Mouse (Mus musculus) lung, embryonic 15.5 days (tissue): ENCODE results near the gene Adamtsl4. TPM values are rescaled to one million over a fixed set of nuclear protein-coding genes. Genes with fewer than 3 reads are reported as not detected.
"Not testable (repeated sequence)": the region's sequence is repeated elsewhere in the genome, so short reads cannot be mapped to it uniquely, and the experiment has no call there.

ENCODE experiments used
- ATAC-seq: fragments of 200-750 bp; cut with Nextera tagmentation; 2 replicates; pipeline ENCODE4 v1.8.0; 2017; ENCODE audit warnings: moderate number of reproducible peaks, borderline replicate concordance; ENCODE audit not compliant: low FRiP score, low TSS enrichment; ENCODE audit errors: extremely low read depth
- H3K27ac ChIP-seq: fragments of 300-500 bp; sonication (generic); 2 replicates; pipeline ENCODE4 v1.5.1; 2015; ENCODE audit warnings: moderate library complexity, mild to moderate bottlenecking, inconsistent platforms
- H3K27me3 ChIP-seq: fragments of 300-500 bp; sonication (generic); 2 replicates; pipeline ENCODE4 v1.6.1; 2015; ENCODE audit warnings: inconsistent platforms
- H3K36me3 ChIP-seq: fragments of 300-500 bp; sonication (generic); 2 replicates; pipeline ENCODE4 v1.6.1; 2015; ENCODE audit warnings: inconsistent platforms
- H3K4me1 ChIP-seq: fragments of 300-500 bp; sonication (generic); 2 replicates; pipeline ENCODE4 v1.6.1; 2015; ENCODE audit warnings: inconsistent platforms
- H3K4me2 ChIP-seq: fragments of 300-500 bp; sonication (generic); 2 replicates; pipeline ENCODE4 v1.6.1; 2015; ENCODE audit warnings: inconsistent platforms, mild to moderate bottlenecking, moderate library complexity
- H3K4me3 ChIP-seq: fragments of 300-500 bp; sonication (generic); 2 replicates; pipeline ENCODE4 v1.5.1; 2015; ENCODE audit warnings: mild to moderate bottlenecking, inconsistent platforms
- H3K9ac ChIP-seq: fragments of 300-500 bp; sonication (generic); 2 replicates; pipeline ENCODE4 v1.6.1; 2015; ENCODE audit warnings: inconsistent platforms
- H3K9me3 ChIP-seq: fragments of 300-500 bp; sonication (generic); 2 replicates; pipeline ENCODE4 v1.6.1; 2016; ENCODE audit warnings: inconsistent platforms
- WGBS: fragments of 180-500 bp; shearing (Covaris S2); methylation state at CpG from one replicate; pipeline ENCODE4 v1.1.7; 2015; 5-methylcytosine and 5-hydroxymethylcytosine counted together
- polyA plus RNA-seq: library from polyadenylated mRNA; unstranded; fragments of >200 nt; fragmentation: Nextera tagmentation; extraction: Ambion mirVana; gene quantifications from 2 replicates; pipeline ENCODE4 v1.2.1, GENCODE M21; 2015

Adamtsl4 gene
- polyA plus RNA-seq, 1 experiment from 2014 or later, result 5.7 TPM

DNA sequence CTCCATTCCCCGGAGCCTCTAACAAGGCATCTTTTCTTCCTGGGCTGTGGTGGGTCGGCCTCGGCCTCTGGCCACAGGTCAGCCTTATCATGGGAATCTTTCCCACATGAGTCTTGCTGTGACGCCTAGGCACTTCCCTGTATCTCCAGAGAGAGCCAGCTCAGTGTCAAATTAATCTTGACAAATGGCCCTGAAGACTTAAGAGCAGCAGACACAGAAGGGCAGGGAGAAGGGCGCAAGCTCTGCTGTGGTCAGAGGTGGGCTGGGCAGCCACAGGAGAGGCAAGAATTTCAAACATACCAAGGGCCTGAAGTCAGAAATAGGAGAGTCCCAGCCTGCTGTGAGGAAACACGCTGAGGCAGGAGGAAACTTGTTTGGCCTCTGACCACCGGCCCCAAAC is 8.6 kb upstream of the Adamtsl4 start:
- ATAC-seq, result no peak
- no peak overlapping the region for H3K4me3 ChIP-seq
- 22% methylated on average over 7 of the region's 7 CpGs for WGBS
- H3K27ac ChIP-seq, result peak overlapping the region; percentile 10
- H3K36me3 ChIP-seq, result no peaks in the 10 kb centered on the region
- no peaks in the 10 kb centered on the region for H3K9me3 ChIP-seq
- H3K4me2 ChIP-seq, result no peak overlapping the region
- peaks cover 34% of the 10 kb centered on the region for H3K4me1 ChIP-seq
- no peaks in the 10 kb centered on the region for H3K27me3 ChIP-seq
- no peak overlapping the region for H3K9ac ChIP-seq

DNA sequence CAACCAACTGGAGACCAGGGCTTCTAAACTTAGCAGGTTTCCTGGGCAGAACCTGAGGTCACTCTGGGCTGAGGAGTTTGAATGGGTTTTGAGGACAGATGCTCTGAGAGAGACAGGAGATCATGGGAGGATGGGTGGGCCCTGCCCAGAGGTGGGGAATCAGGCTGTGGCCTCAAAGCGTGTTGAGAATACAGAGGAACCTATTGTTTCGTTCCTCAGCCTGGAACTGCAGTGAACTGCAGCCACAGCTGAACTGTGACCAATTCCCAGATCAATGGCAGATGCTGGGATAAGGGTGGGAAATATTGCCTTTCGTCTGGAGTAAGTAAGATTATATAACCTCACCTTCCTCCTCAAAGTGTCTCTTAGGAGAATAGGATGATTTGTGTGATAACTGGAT is 8.1 kb upstream of the Adamtsl4 start:
- 43% methylated on average over 3 of the region's 3 CpGs for WGBS
- no peaks in the 10 kb centered on the region for H3K36me3 ChIP-seq
- H3K4me2 ChIP-seq, result no peak overlapping the region
- H3K9me3 ChIP-seq, result no peaks in the 10 kb centered on the region
- H3K27me3 ChIP-seq, result no peaks in the 10 kb centered on the region
- peaks cover 28% of the 10 kb centered on the region for H3K4me1 ChIP-seq
- no peak overlapping the region for H3K4me3 ChIP-seq
- H3K27ac ChIP-seq, result peak overlapping the region; percentile 10; the same call in 1 of the 2 replicates
- H3K9ac ChIP-seq, result no peak overlapping the region
- ATAC-seq, result no peak

DNA sequence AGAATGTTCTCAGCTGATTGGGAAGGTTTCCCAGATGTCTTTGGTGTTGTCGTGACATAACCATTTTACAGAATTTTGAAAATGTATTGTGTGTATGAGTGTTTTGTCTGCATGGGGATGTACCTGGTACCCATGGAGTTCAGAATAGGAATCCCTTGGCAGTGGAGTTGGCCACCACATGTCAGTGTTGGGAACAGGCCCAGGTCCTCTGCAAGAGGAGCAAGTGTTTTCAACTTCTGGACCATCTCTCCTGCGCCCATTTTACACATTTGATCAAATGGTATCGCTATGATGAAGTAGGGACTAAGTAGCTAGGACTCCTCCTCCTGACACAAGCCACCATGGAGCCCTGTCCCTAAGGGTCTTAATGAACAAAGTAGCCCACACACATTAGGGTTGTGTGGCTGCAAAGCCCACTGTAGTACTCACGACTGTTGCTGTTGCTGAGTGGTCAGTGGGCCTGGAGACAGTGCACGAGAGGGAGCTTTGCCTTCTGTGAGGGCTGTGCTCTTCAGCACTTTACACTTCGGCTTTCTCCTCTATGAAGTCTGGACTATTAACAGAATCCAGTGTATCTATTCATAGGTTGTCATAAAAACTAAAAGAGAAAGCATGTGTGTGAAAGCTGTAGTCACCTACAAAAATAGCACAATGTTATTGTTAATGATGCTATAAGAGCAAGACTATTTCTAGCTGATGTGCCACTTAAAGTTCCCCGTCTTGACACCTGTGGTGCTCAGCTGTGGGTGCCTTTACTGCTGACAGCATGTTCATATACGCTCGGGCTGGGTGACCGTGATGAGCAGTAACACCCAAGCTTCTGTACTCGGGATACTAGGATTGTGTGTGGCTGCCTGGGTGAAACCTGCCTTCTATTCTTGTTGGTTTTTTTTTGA is 7.3 kb upstream of the Adamtsl4 start:
- Histone ChIP-seq H3K27ac (no peak overlapping the region), H3K9ac (no peak overlapping the region), H3K4me1 (peaks cover 28% of the 10 kb centered on the region), H3K36me3 (no peaks in the 10 kb centered on the region), H3K4me2 (no peak overlapping the region), H3K9me3 (no peaks in the 10 kb centered on the region), H3K27me3 (no peaks in the 10 kb centered on the region), H3K4me3 (no peak overlapping the region)
- WGBS, result 80% methylated on average over 11 of the region's 11 CpGs
- ATAC-seq, result no peak

DNA sequence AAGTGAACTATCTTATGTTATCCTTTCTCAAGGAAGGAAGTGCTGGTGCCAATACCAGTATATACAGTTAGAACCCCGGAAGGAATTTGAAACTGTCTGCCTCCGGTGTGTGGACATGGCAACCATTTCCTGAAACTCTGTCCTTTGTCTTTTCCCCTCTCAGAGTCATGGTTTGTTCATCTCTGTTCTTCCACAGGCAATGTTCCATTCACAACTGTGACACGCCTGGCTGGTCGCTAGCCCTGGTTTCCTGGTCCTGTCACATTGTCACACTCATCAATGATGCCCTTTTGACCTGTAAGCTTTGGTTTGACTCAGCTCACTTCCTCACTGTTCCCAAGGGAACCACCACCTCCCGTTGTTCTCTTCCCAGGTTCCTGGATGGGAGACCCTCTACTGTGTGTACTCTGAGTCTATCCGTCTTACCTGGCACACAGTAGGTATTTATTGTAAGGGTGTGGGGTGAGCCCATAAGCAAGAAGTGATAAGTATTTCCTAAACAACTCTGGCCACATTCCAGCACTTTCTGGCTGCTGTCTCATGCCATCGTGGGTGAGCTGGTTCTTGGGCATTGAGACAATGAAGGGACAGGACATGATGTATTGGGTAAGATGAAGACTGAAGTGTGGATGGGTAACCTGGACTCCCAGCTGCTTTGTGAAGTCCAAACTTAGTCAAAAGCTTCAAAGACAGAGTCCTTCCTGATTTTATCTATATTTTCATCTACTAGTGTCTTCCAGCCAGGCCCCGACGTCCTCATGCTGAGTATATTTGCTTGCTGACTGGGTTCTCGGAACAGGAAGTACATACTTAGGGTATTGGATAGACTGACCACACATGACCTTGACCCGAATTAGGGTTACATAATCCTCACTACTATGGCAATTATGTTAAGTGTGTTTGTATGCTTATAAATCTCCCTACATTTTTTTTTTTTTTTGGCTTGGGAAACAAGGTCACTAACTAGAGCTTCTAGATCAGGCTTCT is 6.4 kb upstream of the Adamtsl4 start:
- Histone ChIP-seq H3K36me3 (no peaks in the 10 kb centered on the region), H3K9me3 (no peaks in the 10 kb centered on the region), H3K27ac (peak overlapping the region; percentile 18; the same call in 1 of the 2 replicates), H3K9ac (no peak overlapping the region), H3K27me3 (no peaks in the 10 kb centered on the region), H3K4me1 (peaks cover 36% of the 10 kb centered on the region), H3K4me2 (no peak overlapping the region), H3K4me3 (no peak overlapping the region)
- ATAC-seq, result no peak
- 46% methylated on average over 11 of the region's 11 CpGs for WGBS

GRCm38 (mm10) chr3:95692677-95693076 is 5.0 kb upstream of the Adamtsl4 start:
- H3K9ac ChIP-seq, result no peak overlapping the region
- no peaks in the 10 kb centered on the region for H3K36me3 ChIP-seq
- H3K27me3 ChIP-seq, result no peaks in the 10 kb centered on the region
- H3K9me3 ChIP-seq, result no peaks in the 10 kb centered on the region
- H3K4me3 ChIP-seq, result no peak overlapping the region
- no peak overlapping the region for H3K4me2 ChIP-seq
- no peak for ATAC-seq
- WGBS, result 60% methylated on average over 6 of the region's 6 CpGs
- H3K4me1 ChIP-seq, result peaks cover 50% of the 10 kb centered on the region
- no peak overlapping the region for H3K27ac ChIP-seq

- ATAC-seq, H3K27me3 ChIP-seq, H3K9ac ChIP-seq, H3K9me3 ChIP-seq, H3K4me2 ChIP-seq, H3K36me3 ChIP-seq, H3K4me3 ChIP-seq: not testable (repeated sequence)
- Histone ChIP-seq H3K4me1 (peaks cover 60% of the 10 kb centered on the region), H3K27ac (peak overlapping the region; percentile 84; the same call in 1 of the 2 replicates)
- 92% methylated on average over 2 of the region's 2 CpGs for WGBS
These were observed 2.8 kb upstream of the Adamtsl4 start for GRCm38 (mm10) chr3:95690552-95690951.

GRCm38 (mm10) chr3:95689940-95690339 is 2.2 kb upstream of the Adamtsl4 start:
- peaks cover 63% of the 10 kb centered on the region for H3K4me1 ChIP-seq
- H3K4me3 ChIP-seq, result no peak overlapping the region
- no peak for ATAC-seq
- H3K27ac ChIP-seq, result peak overlapping the region; percentile 84
- H3K27me3 ChIP-seq, result no peaks in the 10 kb centered on the region
- H3K4me2 ChIP-seq, result peak overlapping the region; percentile 16; the same call in 1 of the 2 replicates
- H3K9ac ChIP-seq, result no peak overlapping the region
- WGBS, result 15% methylated on average over 2 of the region's 2 CpGs
- no peaks in the 10 kb centered on the region for H3K36me3 ChIP-seq
- no peaks in the 10 kb centered on the region for H3K9me3 ChIP-seq

DNA sequence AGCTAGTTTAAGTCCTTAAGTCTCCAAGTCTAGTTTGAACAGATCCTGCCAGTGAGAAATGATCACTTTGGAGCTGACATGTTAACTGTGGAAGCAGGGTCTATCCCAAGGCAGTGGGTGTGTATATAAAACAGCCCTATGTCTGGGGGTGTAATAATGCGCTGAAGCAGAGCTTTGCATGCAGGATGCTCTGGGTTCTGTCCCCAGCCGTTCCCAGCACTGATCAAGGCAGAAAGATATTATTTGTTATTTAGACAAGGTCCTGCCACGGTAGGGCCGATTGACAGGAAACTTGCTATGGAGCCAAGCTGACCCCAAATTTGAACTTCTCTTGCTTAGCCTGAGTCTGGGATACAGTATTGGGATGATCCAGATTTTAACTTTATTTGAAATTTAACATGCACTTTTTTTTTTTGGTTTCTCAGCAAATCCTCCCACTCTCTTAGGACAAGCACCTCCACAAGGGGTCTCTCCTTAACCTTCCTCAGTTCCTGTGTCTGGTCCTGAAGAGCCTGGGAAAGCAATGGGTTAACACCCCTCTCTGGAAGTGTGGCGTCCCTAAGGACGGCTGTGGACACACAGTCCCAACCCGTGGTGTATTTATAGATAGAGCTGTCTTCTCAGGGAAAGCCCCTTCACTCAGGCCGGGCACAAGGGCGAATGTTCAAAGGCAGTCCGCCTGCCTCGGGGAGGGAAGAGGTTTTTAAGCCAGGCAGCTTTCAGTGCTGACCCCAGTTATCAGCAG is 1.6 kb upstream of the Adamtsl4 start:
- H3K9me3 ChIP-seq, result no peaks in the 10 kb centered on the region
- 15% methylated on average over 11 of the region's 11 CpGs for WGBS
- peak overlapping the region; percentile 16; the same call in 1 of the 2 replicates for H3K4me2 ChIP-seq
- peak overlapping the region; percentile 84 for H3K27ac ChIP-seq
- peaks cover 67% of the 10 kb centered on the region for H3K4me1 ChIP-seq
- no peaks in the 10 kb centered on the region for H3K36me3 ChIP-seq
- no peak; the same call in 1 of the 2 replicates for ATAC-seq
- H3K27me3 ChIP-seq, result no peaks in the 10 kb centered on the region
- H3K4me3 ChIP-seq, result no peak overlapping the region
- H3K9ac ChIP-seq, result no peak overlapping the region

- peak overlapping the region; percentile 52 for H3K4me3 ChIP-seq
- H3K27me3 ChIP-seq, result no peaks in the 10 kb centered on the region
- H3K27ac ChIP-seq, result peak overlapping the region; percentile 84
- H3K36me3 ChIP-seq, result no peaks in the 10 kb centered on the region
- peak overlapping the region; percentile 89 for H3K4me2 ChIP-seq
- H3K9me3 ChIP-seq, result no peaks in the 10 kb centered on the region
- H3K9ac ChIP-seq, result peak overlapping the region; percentile 42
- peaks cover 57% of the 10 kb centered on the region for H3K4me1 ChIP-seq
- 13% methylated on average over 4 of the region's 4 CpGs for WGBS
- 0 out of 2 replicates have a peak, but pooled peaks have one; percentile 10 for ATAC-seq
These were observed 571 bp downstream of the Adamtsl4 start for GRCm38 (mm10) chr3:95687168-95687523.

GRCm38 (mm10) chr3:95686492-95687167 is 1.1 kb downstream of the Adamtsl4 start:
- 0 out of 2 replicates have a peak, but pooled peaks have one; percentile 0 for ATAC-seq
- Histone ChIP-seq H3K27ac (peak overlapping the region; percentile 84), H3K36me3 (no peaks in the 10 kb centered on the region), H3K9me3 (no peaks in the 10 kb centered on the region), H3K4me3 (peak overlapping the region; percentile 52), H3K4me2 (peak overlapping the region; percentile 89), H3K27me3 (no peaks in the 10 kb centered on the region), H3K9ac (no peak overlapping the region), H3K4me1 (peaks cover 60% of the 10 kb centered on the region)
- WGBS, result 34% methylated on average over 10 of the region's 10 CpGs

DNA sequence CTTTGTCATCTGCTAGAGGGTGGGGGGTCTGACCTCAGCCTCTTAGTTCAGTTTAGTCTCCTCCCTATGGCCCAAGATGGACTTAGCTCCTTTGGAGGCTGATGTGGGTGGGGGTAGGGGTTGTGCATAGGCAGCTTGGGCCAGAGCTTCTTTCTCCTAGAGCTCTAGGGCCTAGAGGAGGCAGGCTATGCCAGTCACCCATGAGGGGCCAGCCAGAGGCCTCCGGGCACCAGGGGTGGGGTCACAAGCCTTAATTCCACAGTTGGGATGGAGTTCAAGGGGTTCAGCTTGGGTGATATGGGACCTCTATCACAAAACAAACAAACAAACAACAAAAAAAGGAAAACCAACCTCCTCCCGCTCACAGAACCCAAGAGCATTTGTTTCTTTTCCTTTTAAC is 2.0 kb downstream of the Adamtsl4 start:
- Histone ChIP-seq H3K9ac (no peak overlapping the region), H3K27ac (no peak overlapping the region), H3K4me1 (peaks cover 69% of the 10 kb centered on the region), H3K36me3 (no peaks in the 10 kb centered on the region), H3K9me3 (no peaks in the 10 kb centered on the region), H3K27me3 (no peaks in the 10 kb centered on the region), H3K4me2 (no peak overlapping the region), H3K4me3 (no peak overlapping the region)
- no peak for ATAC-seq
- 73% methylated on average over 2 of the region's 2 CpGs for WGBS
